Mouse (Mus musculus) myocyte (in vitro differentiated cells): ENCODE results near the gene Olfr221. TPM values are rescaled to one million over a fixed set of nuclear protein-coding genes. Genes with fewer than 3 reads are reported as not detected.
"Not testable (repeated sequence)": the region's sequence is repeated elsewhere in the genome, so short reads cannot be mapped to it uniquely, and the experiment has no call there.

ENCODE experiments used
- H3K27me3 ChIP-seq: one replicate; pipeline ENCODE4 v1.6.1; 2011; ENCODE audit not compliant: control insufficient read depth, insufficient read depth, insufficient read length
- H3K36me3 ChIP-seq: one replicate; pipeline ENCODE4 v1.6.1; 2011; ENCODE audit not compliant: control insufficient read depth, insufficient read depth
- H3K4me2 ChIP-seq: one replicate; pipeline ENCODE4 v1.6.1; 2011; ENCODE audit warnings: low read depth, control low read depth
- H3K4me3 ChIP-seq: one replicate; pipeline ENCODE4 v1.5.1; 2011; ENCODE audit warnings: mild to moderate bottlenecking, control low read depth, moderate library complexity
- H3K79me2 ChIP-seq: one replicate; pipeline ENCODE4 v1.6.1; 2011; ENCODE audit not compliant: control insufficient read depth, insufficient read depth
- H3ac ChIP-seq: one replicate; pipeline ENCODE4 v1.6.1; 2011; ENCODE audit not compliant: control insufficient read depth, insufficient read length
- CEBPB ChIP-seq: IDR thresholded peaks from 2 replicates; pipeline ENCODE4 v1.6.1; 2011; ENCODE audit warnings: mild to moderate bottlenecking, moderate library complexity; ENCODE audit not compliant: poor library complexity, insufficient read depth, severe bottlenecking
- E2F4 ChIP-seq: IDR thresholded peaks from one replicate; pipeline ENCODE4 v1.6.1; 2011; ENCODE audit warnings: mild to moderate bottlenecking, control low read depth, moderate library complexity; ENCODE audit not compliant: insufficient read depth
- MAX ChIP-seq: IDR thresholded peaks from one replicate; pipeline ENCODE4 v1.6.1; 2011; ENCODE audit warnings: low read depth, mild to moderate bottlenecking, control low read depth
- MYOD1 ChIP-seq, 3 experiments: IDR thresholded peaks; one replicate each; pipeline ENCODE4 v1.6.1; 2011; ENCODE audit warnings: control low read depth in 2 of 3, low read depth in 2 of 3, mild to moderate bottlenecking in 2 of 3, moderate library complexity in 1 of 3; ENCODE audit not compliant: insufficient read length in 2 of 3, control insufficient read depth in 1 of 3
- MYOG ChIP-seq, 3 experiments: IDR thresholded peaks; one replicate each; pipeline ENCODE4 v1.6.1; 2011; ENCODE audit warnings: control low read depth in 2 of 3, low read depth in 2 of 3, mild to moderate bottlenecking in 2 of 3; ENCODE audit not compliant: insufficient read length in 2 of 3, control insufficient read depth in 1 of 3, insufficient read depth in 1 of 3
- POLR2A ChIP-seq: IDR thresholded peaks from one replicate; pipeline ENCODE4 v1.6.1; 2011; ENCODE audit warnings: low read depth, mild to moderate bottlenecking, control low read depth, moderate library complexity; ENCODE audit not compliant: insufficient read length
- POLR2AphosphoS2 ChIP-seq: IDR thresholded peaks from one replicate; pipeline ENCODE4 v1.6.1; 2011; ENCODE audit warnings: low read depth, control low read depth; ENCODE audit not compliant: insufficient read length
- REST ChIP-seq: IDR thresholded peaks from one replicate; pipeline ENCODE4 v1.6.1; 2011; ENCODE audit warnings: mild to moderate bottlenecking, control low read depth, moderate library complexity; ENCODE audit not compliant: insufficient read depth, insufficient read length
- SRF ChIP-seq: IDR thresholded peaks from one replicate; pipeline ENCODE4 v1.6.1; 2011; ENCODE audit warnings: low read depth; ENCODE audit not compliant: control insufficient read depth, insufficient read length
- TCF12 ChIP-seq: IDR thresholded peaks from one replicate; pipeline ENCODE4 v1.6.1; 2011; ENCODE audit warnings: mild to moderate bottlenecking, control low read depth; ENCODE audit not compliant: poor library complexity, insufficient read depth, severe bottlenecking
- TCF3 ChIP-seq: IDR thresholded peaks from one replicate; pipeline ENCODE4 v1.6.1; 2011; ENCODE audit warnings: low read depth, control low read depth; ENCODE audit not compliant: insufficient read length
- USF1 ChIP-seq: IDR thresholded peaks from one replicate; pipeline ENCODE4 v1.6.1; 2011; ENCODE audit warnings: low read depth, mild to moderate bottlenecking, control low read depth, moderate library complexity
- polyA plus RNA-seq: library from polyadenylated mRNA; unstranded; fragments of >200 nt; fragmentation: generic; extraction: Trizol; gene quantifications from one replicate; pipeline ENCODE4 v1.2.1, GENCODE M21; 2012; ENCODE audit warnings: missing spikeins

Olfr221 gene
- polyA plus RNA-seq, 1 experiment = not detected

DNA sequence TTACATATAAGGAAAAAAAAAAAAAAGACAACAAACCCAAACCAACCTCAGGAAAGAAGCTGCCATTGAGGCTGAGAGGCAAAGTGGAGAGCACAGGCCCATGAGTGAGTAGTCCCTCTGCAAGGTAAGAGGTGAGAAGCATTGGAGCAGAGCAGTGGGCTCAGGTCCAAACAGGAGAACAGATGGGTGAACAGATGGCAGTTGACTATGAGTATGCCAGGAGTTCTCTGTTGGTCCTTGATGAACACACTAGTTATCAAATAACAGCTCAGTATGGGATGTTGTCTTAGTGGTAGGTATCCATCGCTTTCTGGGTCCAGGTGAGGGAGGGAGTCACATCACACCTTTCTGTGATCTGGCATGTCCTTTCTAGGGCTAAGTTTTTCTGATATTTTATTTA, 18.5 kb upstream of the Olfr221 start:
- Histone ChIP-seq H3K36me3 (no peaks in the 10 kb centered on the region), H3K4me2 (no peak overlapping the region), H3K27me3 (peaks cover 6% of the 10 kb centered on the region), H3K79me2 (no peaks in the 10 kb centered on the region), H3K4me3 (no peak overlapping the region), H3ac (no peak overlapping the region)
- TF ChIP-seq CEBPB (no peak), REST (no peak), TCF3 (no peak), POLR2AphosphoS2 (no peak), MYOD1 (IDR thresholded peaks at IDR 0.05; ENCODE audit: control insufficient read depth in 1 of 3, insufficient read length in 2 of 3, low read depth in 2 of 3) (no peak), MAX (no peak), TCF12 (no peak), POLR2A (no peak), E2F4 (no peak), USF1 (no peak), SRF (no peak)

- Histone ChIP-seq H3K4me2 (no peak overlapping the region), H3ac (no peak overlapping the region), H3K27me3 (peaks cover 6% of the 10 kb centered on the region), H3K4me3 (no peak overlapping the region), H3K79me2 (no peaks in the 10 kb centered on the region), H3K36me3 (no peaks in the 10 kb centered on the region)
- TF ChIP-seq POLR2AphosphoS2 (no peak), MAX (no peak), USF1 (no peak), MYOG (IDR thresholded peaks at IDR 0.05; ENCODE audit: control insufficient read depth in 1 of 3, insufficient read depth in 1 of 3, insufficient read length in 2 of 3, low read depth in 2 of 3) (no peak), TCF3 (no peak), REST (no peak), TCF12 (no peak), SRF (no peak), POLR2A (no peak)
Observed at GRCm38 (mm10) chr14:52059982-52060381, 17.7 kb upstream of the Olfr221 start.

DNA sequence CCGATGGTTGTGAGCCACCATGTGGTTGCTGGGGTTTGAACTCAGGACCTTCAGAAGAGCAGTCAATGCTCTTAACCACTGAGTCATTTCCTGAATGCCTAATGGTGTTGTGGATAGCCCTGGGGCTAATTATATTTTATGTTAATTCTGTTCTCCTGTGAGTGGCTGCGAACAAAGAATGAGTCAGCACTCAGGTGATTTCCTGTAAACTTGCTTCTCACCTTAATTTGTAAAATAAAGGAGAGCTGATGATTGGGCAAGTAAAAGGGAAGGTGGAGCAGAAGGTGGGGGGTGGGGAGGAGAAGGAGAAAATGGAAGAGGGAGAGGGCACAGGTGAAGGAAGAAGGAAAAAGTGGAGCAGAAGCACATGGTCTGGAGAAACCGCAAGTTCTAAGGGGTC, 10.5 kb upstream of the Olfr221 start:
- not testable (repeated sequence) for H3K36me3 ChIP-seq, H3K27me3 ChIP-seq, H3K4me2 ChIP-seq, H3K4me3 ChIP-seq, H3ac ChIP-seq, H3K79me2 ChIP-seq

DNA sequence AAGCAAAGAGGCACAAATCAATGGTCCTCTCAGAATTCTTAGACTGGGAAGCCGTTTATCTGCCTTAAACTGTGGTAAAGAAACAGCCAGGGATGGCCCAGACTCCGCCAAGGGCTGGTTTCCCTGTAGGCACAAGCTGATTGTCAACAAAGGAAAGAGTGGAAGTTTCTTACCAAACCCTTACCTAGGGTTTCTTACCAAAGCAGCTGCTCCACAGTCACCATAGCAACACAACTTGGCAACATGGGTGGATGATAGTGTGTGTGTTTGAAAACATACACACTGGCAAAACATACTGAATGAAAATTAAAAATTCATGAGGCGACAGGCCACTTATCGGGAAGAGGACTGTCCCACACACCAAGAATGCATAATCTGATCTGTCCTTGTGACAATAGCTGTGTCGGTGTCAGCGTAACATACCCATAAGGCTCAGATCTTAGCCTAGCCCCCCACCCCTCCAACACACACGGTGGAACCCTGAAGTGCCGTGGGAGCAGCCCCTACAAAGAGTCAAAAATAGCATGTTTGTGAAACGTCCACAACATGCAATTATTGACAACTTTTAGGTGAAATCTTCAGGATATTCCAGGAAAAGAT, 3.8 kb upstream of the Olfr221 start:
- no peaks in the 10 kb centered on the region for H3K79me2 ChIP-seq
- no peak overlapping the region for H3K4me3 ChIP-seq
- no peak overlapping the region for H3ac ChIP-seq
- H3K36me3 ChIP-seq = no peaks in the 10 kb centered on the region
- H3K27me3 ChIP-seq = peaks cover 17% of the 10 kb centered on the region
- no peak for TF ChIP-seq MAX
- TF ChIP-seq TCF12 = no peak
- TF ChIP-seq CEBPB = no peak
- TF ChIP-seq POLR2A = no peak
- TF ChIP-seq REST = no peak
- no peak for TF ChIP-seq POLR2AphosphoS2
- no peak overlapping the region for H3K4me2 ChIP-seq

DNA sequence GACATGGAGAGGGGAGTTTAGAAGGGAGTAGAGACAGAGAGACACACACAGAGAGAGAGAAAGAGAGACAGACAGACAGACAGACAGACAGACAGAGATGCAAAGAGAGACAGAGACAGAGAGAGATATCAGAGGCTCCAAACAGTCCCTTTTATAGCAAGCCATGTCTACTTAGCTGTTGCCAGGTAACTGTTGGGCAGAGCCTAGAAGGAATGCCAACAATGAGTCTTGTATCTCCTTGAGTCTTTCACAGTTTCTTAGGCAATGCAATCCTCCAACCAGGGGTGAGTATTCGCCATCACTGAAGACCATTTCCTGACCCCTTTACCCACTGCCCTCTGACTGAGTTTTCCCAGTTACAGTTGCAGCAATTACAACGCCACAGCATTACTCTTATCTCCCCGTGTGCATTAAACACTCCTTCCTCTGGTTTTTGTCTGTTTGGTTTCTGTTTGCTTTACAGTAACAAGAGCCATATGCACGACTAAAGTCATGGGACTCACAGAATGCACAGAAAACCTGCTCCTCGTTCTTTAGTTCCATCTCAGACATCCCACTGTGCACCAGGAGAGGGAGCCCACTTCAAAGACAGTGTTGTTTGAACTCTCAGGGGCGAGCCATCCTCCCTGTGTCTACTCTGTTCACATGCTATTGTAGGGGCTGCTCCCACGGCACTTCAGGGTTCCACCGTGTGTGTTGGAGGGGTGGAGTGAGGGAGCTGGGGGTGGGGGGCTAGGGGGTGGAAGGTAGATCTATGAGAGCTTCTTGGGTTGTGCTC, 2.8 kb upstream of the Olfr221 start:
- Histone ChIP-seq H3K27me3 (peaks cover 17% of the 10 kb centered on the region), H3K79me2 (no peaks in the 10 kb centered on the region), H3K4me3 (no peak overlapping the region), H3ac (no peak overlapping the region), H3K4me2 (no peak overlapping the region), H3K36me3 (no peaks in the 10 kb centered on the region)
- no peak for TF ChIP-seq TCF12
- TF ChIP-seq E2F4 = no peak
- no peak for TF ChIP-seq MYOD1 (IDR thresholded peaks at IDR 0.05; ENCODE audit: control insufficient read depth in 1 of 3, insufficient read length in 2 of 3, low read depth in 2 of 3)
- no peak for TF ChIP-seq REST
- TF ChIP-seq MYOG (IDR thresholded peaks at IDR 0.05; ENCODE audit: control insufficient read depth in 1 of 3, insufficient read depth in 1 of 3, insufficient read length in 2 of 3, low read depth in 2 of 3) = no peak
- TF ChIP-seq CEBPB = no peak
- TF ChIP-seq USF1 = no peak
- TF ChIP-seq TCF3 = no peak
- no peak for TF ChIP-seq POLR2AphosphoS2
